Mouse (Mus musculus): Measurements from ENCODE around the gene Plxdc1.

DNA sequence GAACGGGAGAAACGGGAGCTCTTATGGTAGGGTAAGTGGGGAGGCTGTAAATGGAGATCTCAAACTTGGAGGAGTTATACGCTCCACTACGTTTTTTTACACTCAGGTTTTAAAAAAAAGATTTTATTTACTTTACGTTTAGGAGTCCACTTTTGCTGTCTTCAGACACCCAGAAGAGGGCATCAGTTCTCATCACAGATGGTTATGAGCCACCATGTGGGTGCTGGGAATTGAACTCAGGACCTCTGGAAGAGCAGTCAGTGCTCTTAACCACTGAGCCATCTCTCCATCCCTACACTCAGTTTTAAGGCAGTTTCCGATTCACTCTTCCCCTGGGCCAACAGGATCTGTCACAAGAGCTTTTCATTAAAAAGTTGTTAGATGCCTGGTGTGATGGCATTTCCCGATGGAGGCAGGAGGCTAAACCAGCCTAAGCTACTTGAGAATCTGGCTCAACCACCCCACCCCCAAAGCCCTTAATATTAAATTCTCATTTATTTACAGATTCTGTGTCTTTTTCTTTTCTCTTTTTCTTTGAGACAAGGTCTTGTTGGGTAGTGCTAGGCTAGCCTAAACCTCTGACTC lies 101.6 kb downstream of the Plxdc1 start:
- TF ChIP-seq GATA1 (IDR thresholded peaks at IDR 0.05; ENCODE audit: low read length) (no peak), TAL1 (IDR thresholded peaks at IDR 0.05; ENCODE audit: low read length) (no peak)

Measured in erythroblast, embryonic 14.5 days (primary cell).